Mouse (Mus musculus): ENCODE measurements around the gene Kctd7. TPM values are rescaled to one million over a fixed set of nuclear protein-coding genes. Genes with fewer than 3 reads are reported as not detected.
A peak's percentile ranks its signal among the peaks of the same experiment; 100 is the strongest.

The Kctd7 gene
- polyA plus RNA-seq, 1 experiment from 2014 or later: 5.3 TPM

GRCm38 (mm10) chr5:130139393-130139792, 5.3 kb upstream of the Kctd7 start:
- H3K27me3 ChIP-seq (ENCODE audit: control insufficient read depth, insufficient read depth, low read length): no peaks in the 10 kb centered on the region
- no peak overlapping the region for H3K27ac ChIP-seq (ENCODE audit: low read depth, low read length)
- ATAC-seq (ENCODE audit: low FRiP score): no peak
- no peaks in the 10 kb centered on the region for H3K36me3 ChIP-seq (ENCODE audit: control insufficient read depth, insufficient read depth, low read length)
- WGBS: 30% methylated on average over 8 of the region's 8 CpGs
- DNase-seq (ENCODE audit: low spot score, missing footprints): peak; percentile 98
- no peaks in the 10 kb centered on the region for H3K4me1 ChIP-seq (ENCODE audit: control insufficient read depth, insufficient read depth, low read length)
- no peaks in the 10 kb centered on the region for H3K9me3 ChIP-seq (ENCODE audit: control insufficient read depth, low read length)
- no peak overlapping the region for H3K9ac ChIP-seq (ENCODE audit: low read length)
- H3K4me3 ChIP-seq (ENCODE audit: low read depth, low read length): no peak overlapping the region
- no peak overlapping the region for H3K4me2 ChIP-seq

- H3K36me3 ChIP-seq (ENCODE audit: control insufficient read depth, insufficient read depth, low read length): no peaks in the 10 kb centered on the region
- DNase-seq (ENCODE audit: low spot score, missing footprints): no peak
Observed at GRCm38 (mm10) chr5:130141138-130141537, 3.5 kb upstream of the Kctd7 start.

GRCm38 (mm10) chr5:130142041-130142440, 2.6 kb upstream of the Kctd7 start:
- H3K27me3 ChIP-seq (ENCODE audit: control insufficient read depth, insufficient read depth, low read length): no peaks in the 10 kb centered on the region
- H3K27ac ChIP-seq (ENCODE audit: low read depth, low read length): no peak overlapping the region
- no peak overlapping the region for H3K4me2 ChIP-seq
- H3K36me3 ChIP-seq (ENCODE audit: control insufficient read depth, insufficient read depth, low read length): no peaks in the 10 kb centered on the region
- WGBS: 76% methylated on average over 4 of the region's 4 CpGs
- no peak for DNase-seq (ENCODE audit: low spot score, missing footprints)
- ATAC-seq (ENCODE audit: low FRiP score): no peak
- peaks cover 7% of the 10 kb centered on the region for H3K4me1 ChIP-seq (ENCODE audit: control insufficient read depth, insufficient read depth, low read length)
- H3K9me3 ChIP-seq (ENCODE audit: control insufficient read depth, low read length): no peaks in the 10 kb centered on the region
- no peak overlapping the region for H3K9ac ChIP-seq (ENCODE audit: low read length)
- no peak overlapping the region for H3K4me3 ChIP-seq (ENCODE audit: low read depth, low read length)

More at GRCm38 (mm10) chr5:130141138-130141537, 3.5 kb upstream of the Kctd7 start:
- WGBS: 86% methylated on average over 5 of the region's 5 CpGs
- no peak overlapping the region for H3K27ac ChIP-seq (ENCODE audit: low read depth, low read length)
- H3K9ac ChIP-seq (ENCODE audit: low read length): no peak overlapping the region
- H3K27me3 ChIP-seq (ENCODE audit: control insufficient read depth, insufficient read depth, low read length): no peaks in the 10 kb centered on the region
- no peak for ATAC-seq (ENCODE audit: low FRiP score)
- no peak overlapping the region for H3K4me2 ChIP-seq
- no peak overlapping the region for H3K4me3 ChIP-seq (ENCODE audit: low read depth, low read length)
- H3K9me3 ChIP-seq (ENCODE audit: control insufficient read depth, low read length): no peaks in the 10 kb centered on the region
- peaks cover 7% of the 10 kb centered on the region for H3K4me1 ChIP-seq (ENCODE audit: control insufficient read depth, insufficient read depth, low read length)

DNA sequence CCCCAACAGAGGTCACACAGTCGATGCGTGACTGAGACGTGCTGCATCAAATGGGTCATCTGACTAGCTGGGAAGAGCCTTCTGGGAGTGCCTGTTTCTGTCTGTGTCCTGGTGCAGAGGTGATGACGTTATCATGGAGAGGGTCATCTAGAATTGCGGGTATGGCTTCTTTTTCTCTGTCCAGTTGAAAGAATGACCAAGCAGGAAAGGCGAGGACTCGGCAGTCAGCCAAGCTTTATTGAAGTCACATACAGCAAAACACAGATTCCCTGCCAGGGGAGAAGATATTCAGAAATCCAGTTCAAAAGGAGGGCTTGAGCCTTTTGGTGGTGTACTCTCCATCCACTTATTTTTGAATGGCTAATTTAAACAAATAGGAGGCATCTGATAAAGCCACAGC, 1.6 kb upstream of the Kctd7 start:
- Histone ChIP-seq H3K9ac (ENCODE audit: low read length) (no peak overlapping the region), H3K4me1 (ENCODE audit: control insufficient read depth, insufficient read depth, low read length) (peaks cover 7% of the 10 kb centered on the region), H3K36me3 (ENCODE audit: control insufficient read depth, insufficient read depth, low read length) (no peaks in the 10 kb centered on the region), H3K27me3 (ENCODE audit: control insufficient read depth, insufficient read depth, low read length) (no peaks in the 10 kb centered on the region), H3K4me2 (no peak overlapping the region), H3K27ac (ENCODE audit: low read depth, low read length) (no peak overlapping the region), H3K4me3 (ENCODE audit: low read depth, low read length) (no peak overlapping the region), H3K9me3 (ENCODE audit: control insufficient read depth, low read length) (no peaks in the 10 kb centered on the region)
- WGBS: 96% methylated on average over 7 of the region's 7 CpGs
- DNase-seq (ENCODE audit: low spot score, missing footprints): no peak
- no peak for ATAC-seq (ENCODE audit: low FRiP score)

GRCm38 (mm10) chr5:130143977-130144333, 706 bp upstream of the Kctd7 start:
- peaks cover 7% of the 10 kb centered on the region for H3K4me1 ChIP-seq (ENCODE audit: control insufficient read depth, insufficient read depth, low read length)
- peak overlapping the region; percentile 59 for H3K4me3 ChIP-seq (ENCODE audit: low read depth, low read length)
- no peaks in the 10 kb centered on the region for H3K27me3 ChIP-seq (ENCODE audit: control insufficient read depth, insufficient read depth, low read length)
- H3K4me2 ChIP-seq: peak overlapping the region; percentile 90
- peak overlapping the region; percentile 54 for H3K9ac ChIP-seq (ENCODE audit: low read length)
- no peaks in the 10 kb centered on the region for H3K36me3 ChIP-seq (ENCODE audit: control insufficient read depth, insufficient read depth, low read length)
- ATAC-seq (ENCODE audit: low FRiP score): peak; percentile 59
- DNase-seq (ENCODE audit: low spot score, missing footprints): no peak
- WGBS: 4% methylated on average over 20 of the region's 20 CpGs
- H3K9me3 ChIP-seq (ENCODE audit: control insufficient read depth, low read length): no peaks in the 10 kb centered on the region
- peak overlapping the region; percentile 78 for H3K27ac ChIP-seq (ENCODE audit: low read depth, low read length)

- Histone ChIP-seq H3K9me3 (ENCODE audit: control insufficient read depth, low read length) (no peaks in the 10 kb centered on the region), H3K27ac (ENCODE audit: low read depth, low read length) (no peak overlapping the region), H3K9ac (ENCODE audit: low read length) (no peak overlapping the region), H3K4me2 (no peak overlapping the region), H3K27me3 (ENCODE audit: control insufficient read depth, insufficient read depth, low read length) (no peaks in the 10 kb centered on the region), H3K4me1 (ENCODE audit: control insufficient read depth, insufficient read depth, low read length) (peaks cover 7% of the 10 kb centered on the region), H3K36me3 (ENCODE audit: control insufficient read depth, insufficient read depth, low read length) (no peaks in the 10 kb centered on the region), H3K4me3 (ENCODE audit: low read depth, low read length) (peak overlapping the region; percentile 59; the same call in 1 of the 2 replicates)
- ATAC-seq (ENCODE audit: low FRiP score) (no peak), DNase-seq (ENCODE audit: low spot score, missing footprints) (no peak)
- 87% methylated on average over 8 of the region's 8 CpGs for WGBS
Observed at GRCm38 (mm10) chr5:130145961-130146360, 1.3 kb downstream of the Kctd7 start.

DNA sequence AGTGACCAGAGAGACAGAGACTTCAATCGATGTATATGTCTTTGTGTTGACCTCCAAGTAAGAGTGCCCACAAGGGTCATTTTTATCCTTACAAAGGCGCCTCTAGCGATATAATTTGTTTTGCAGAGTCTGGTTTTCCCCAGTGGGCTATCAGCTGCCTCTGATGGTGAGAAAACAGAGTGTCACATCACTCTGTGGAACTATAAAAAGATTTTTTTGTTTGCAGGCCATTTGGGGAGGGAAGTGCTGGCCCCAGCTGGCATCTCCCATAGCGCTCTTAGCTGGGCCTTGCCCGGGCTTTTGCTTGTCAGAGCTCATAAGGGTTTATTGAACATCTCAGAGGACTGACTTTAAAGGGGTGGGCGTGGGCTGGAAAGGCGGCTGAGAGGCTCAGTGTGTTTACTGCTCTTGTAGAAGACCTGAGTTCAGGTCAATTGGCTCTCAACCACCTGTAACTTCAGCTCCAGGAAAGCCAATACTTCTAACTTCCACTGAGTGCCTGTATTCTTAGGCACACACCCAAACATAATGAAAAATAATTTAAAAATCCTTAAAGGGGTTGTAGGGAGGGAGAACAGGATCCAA, 5.2 kb downstream of the Kctd7 start:
- no peak overlapping the region for H3K27ac ChIP-seq (ENCODE audit: low read depth, low read length)
- H3K36me3 ChIP-seq (ENCODE audit: control insufficient read depth, insufficient read depth, low read length): no peaks in the 10 kb centered on the region
- ATAC-seq (ENCODE audit: low FRiP score): no peak
- no peak overlapping the region for H3K9ac ChIP-seq (ENCODE audit: low read length)
- H3K27me3 ChIP-seq (ENCODE audit: control insufficient read depth, insufficient read depth, low read length): no peaks in the 10 kb centered on the region
- DNase-seq (ENCODE audit: low spot score, missing footprints): no peak
- no peaks in the 10 kb centered on the region for H3K9me3 ChIP-seq (ENCODE audit: control insufficient read depth, low read length)
- H3K4me2 ChIP-seq: no peak overlapping the region
- peaks cover 7% of the 10 kb centered on the region for H3K4me1 ChIP-seq (ENCODE audit: control insufficient read depth, insufficient read depth, low read length)
- H3K4me3 ChIP-seq (ENCODE audit: low read depth, low read length): no peak overlapping the region
- WGBS: 84% methylated on average over 7 of the region's 7 CpGs

- Histone ChIP-seq H3K9ac (ENCODE audit: low read length) (no peak overlapping the region), H3K4me3 (ENCODE audit: low read depth, low read length) (no peak overlapping the region), H3K36me3 (ENCODE audit: control insufficient read depth, insufficient read depth, low read length) (no peaks in the 10 kb centered on the region), H3K27me3 (ENCODE audit: control insufficient read depth, insufficient read depth, low read length) (no peaks in the 10 kb centered on the region), H3K9me3 (ENCODE audit: control insufficient read depth, low read length) (no peaks in the 10 kb centered on the region), H3K4me1 (ENCODE audit: control insufficient read depth, insufficient read depth, low read length) (no peaks in the 10 kb centered on the region), H3K4me2 (no peak overlapping the region), H3K27ac (ENCODE audit: low read depth, low read length) (no peak overlapping the region)
- DNase-seq (ENCODE audit: low spot score, missing footprints): no peak
- ATAC-seq (ENCODE audit: low FRiP score): no peak
- WGBS: 88% methylated on average over 2 of the region's 2 CpGs
Observed at GRCm38 (mm10) chr5:130154286-130154685, 9.6 kb downstream of the Kctd7 start.

DNA sequence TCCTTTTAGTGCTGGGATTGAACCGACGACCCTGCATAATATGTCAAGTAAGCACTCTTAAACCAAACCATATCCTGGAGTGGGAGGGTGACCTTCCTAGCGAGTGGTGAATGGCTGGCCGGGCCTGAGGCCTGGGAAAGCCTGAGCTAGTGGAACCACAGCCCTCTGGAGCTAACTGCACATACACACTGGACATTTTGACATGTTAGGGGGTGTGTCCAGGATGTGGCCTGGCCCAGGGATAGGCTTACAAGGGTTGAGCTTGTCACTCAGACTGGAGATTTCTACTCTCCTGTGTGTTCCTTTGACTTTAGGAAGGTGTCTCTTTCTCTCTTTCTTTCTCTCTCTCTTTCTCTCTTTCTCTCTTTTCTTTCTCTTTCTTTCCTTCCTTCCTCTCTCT, 13.9 kb downstream of the Kctd7 start:
- ATAC-seq (ENCODE audit: low FRiP score): no peak
- WGBS: 70% methylated on average over 4 of the region's 4 CpGs

More for the DNA sequence above, 13.9 kb downstream of the Kctd7 start:
- Histone ChIP-seq H3K36me3 (ENCODE audit: control insufficient read depth, insufficient read depth, low read length) (no peaks in the 10 kb centered on the region), H3K4me1 (ENCODE audit: control insufficient read depth, insufficient read depth, low read length) (no peaks in the 10 kb centered on the region), H3K9ac (ENCODE audit: low read length) (no peak overlapping the region), H3K4me3 (ENCODE audit: low read depth, low read length) (no peak overlapping the region), H3K9me3 (ENCODE audit: control insufficient read depth, low read length) (no peaks in the 10 kb centered on the region), H3K27me3 (ENCODE audit: control insufficient read depth, insufficient read depth, low read length) (no peaks in the 10 kb centered on the region), H3K27ac (ENCODE audit: low read depth, low read length) (no peak overlapping the region), H3K4me2 (no peak overlapping the region)
- DNase-seq (ENCODE audit: low spot score, missing footprints): no peak
